Mouse (Mus musculus) heart, adult 2 months (tissue): ENCODE data around the gene Cd81.

Experiments
- CTCF ChIP-seq: fragments of 200-600 bp; IDR thresholded peaks from 2 replicates; pipeline ENCODE4 v1.8.1; 2022; ENCODE audit warnings: antibody characterized with exemption, mild to moderate bottlenecking, moderate library complexity
- EP300 ChIP-seq: fragments of 200-500 bp; IDR thresholded peaks from 2 replicates; pipeline ENCODE4 v1.6.1; 2011; ENCODE audit warnings: low read depth, low read length, control low read depth; ENCODE audit not compliant: insufficient read depth

DNA sequence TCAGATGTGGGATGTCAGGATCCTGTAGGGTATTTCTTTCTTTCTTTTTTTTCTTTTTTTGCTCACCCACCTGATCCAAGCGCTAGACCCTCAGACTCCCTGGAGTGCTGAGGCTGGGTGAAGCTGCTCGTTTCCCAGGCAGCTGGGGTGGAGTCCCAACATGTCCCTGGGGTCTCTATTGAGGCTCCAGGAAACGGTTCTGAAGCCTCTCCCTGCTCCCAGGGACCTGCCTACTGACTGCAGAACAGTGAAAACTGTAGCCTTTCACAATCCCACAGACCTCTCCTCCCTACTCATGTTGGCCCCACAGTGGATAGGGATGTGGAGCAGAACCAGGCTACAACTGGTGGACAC lies 2.0 kb downstream of the Cd81 start:
- TF ChIP-seq CTCF (no peak), EP300 (0 out of 2 replicates have a peak, but pooled peaks have one; percentile 46)
